Mouse (Mus musculus) brain, embryonic 14.5 days (tissue): ENCODE data around the gene Erp27.

Source experiments
- CTCF ChIP-seq: fragments of 200-500 bp; IDR thresholded peaks from 2 replicates; pipeline ENCODE4 v1.5.1; 2012; ENCODE audit warnings: inconsistent platforms, mild to moderate bottlenecking, moderate library complexity, borderline replicate concordance; ENCODE audit not compliant: insufficient read depth, insufficient read length; ENCODE audit errors: extremely low read depth
- POLR2A ChIP-seq: fragments of 200-500 bp; IDR thresholded peaks from 2 replicates; pipeline ENCODE4 v1.6.1; 2012; ENCODE audit warnings: mild to moderate bottlenecking, inconsistent platforms, borderline replicate concordance; ENCODE audit not compliant: poor library complexity, insufficient read depth, insufficient read length, severe bottlenecking; ENCODE audit errors: extremely low read depth

DNA sequence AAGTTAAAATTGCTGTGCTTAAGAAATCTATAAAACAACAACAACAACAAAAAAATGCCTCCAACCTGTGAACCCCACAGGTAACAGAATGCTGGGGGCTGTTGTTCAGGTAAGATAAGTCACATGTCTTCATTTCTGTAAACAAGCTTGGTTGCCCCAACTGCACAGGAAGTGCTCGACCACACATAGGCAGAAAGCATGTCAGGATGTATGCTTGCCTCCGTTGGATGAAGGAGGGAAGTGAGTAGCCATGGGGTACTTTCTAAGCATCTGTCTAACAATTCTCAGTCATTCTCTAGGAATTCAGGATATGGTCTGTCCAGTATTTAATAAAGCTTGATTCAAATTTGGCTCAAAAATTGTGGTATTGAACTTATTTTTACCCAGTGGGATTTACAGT is 23.0 kb downstream of the Erp27 start:
- TF ChIP-seq CTCF = no peak
- TF ChIP-seq POLR2A = no peak
